Mouse (Mus musculus) adrenal gland, postnatal 14 days (tissue): ENCODE measurements around the gene Shld2. TPM values are rescaled to one million over a fixed set of nuclear protein-coding genes. Genes with fewer than 3 reads are reported as not detected.
A peak's percentile ranks its signal among the peaks of the same experiment; 100 is the strongest.
"Not testable (repeated sequence)": the region's sequence is repeated elsewhere in the genome, so short reads cannot be mapped to it uniquely, and the experiment has no call there.

ENCODE experiments used
- DNase-seq: peaks from one replicate; pipeline ENCODE4 v3.0.0; 2021; ENCODE audit warnings: mixed read lengths
- total RNA-seq: library from RNA; stranded (reverse); gene quantifications from 2 replicates; pipeline ENCODE4 v1.2.3, GENCODE M21; 2021

Shld2 gene
- total RNA-seq, 1 experiment from 2014 or later: 13.0 TPM

DNA sequence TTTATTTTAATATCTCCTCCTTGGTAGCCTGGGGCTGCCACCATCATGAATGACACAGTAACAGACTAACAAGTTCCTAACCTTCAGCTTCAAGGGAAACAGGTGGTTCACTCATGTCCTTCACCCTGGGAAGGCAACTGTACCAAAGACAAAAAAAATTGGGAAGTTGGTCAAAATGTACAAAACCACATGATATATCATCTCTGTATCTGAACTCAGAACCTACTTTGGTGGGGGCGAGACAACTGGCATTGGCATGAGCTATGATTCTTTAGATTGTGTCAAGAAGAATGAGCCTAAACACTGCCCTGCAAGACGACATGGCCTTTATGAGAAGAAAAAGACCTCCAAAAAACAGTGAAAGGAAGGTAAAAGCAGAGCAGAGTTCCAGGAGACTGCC is 29.5 kb downstream of the Shld2 start:
- no peak for DNase-seq

DNA sequence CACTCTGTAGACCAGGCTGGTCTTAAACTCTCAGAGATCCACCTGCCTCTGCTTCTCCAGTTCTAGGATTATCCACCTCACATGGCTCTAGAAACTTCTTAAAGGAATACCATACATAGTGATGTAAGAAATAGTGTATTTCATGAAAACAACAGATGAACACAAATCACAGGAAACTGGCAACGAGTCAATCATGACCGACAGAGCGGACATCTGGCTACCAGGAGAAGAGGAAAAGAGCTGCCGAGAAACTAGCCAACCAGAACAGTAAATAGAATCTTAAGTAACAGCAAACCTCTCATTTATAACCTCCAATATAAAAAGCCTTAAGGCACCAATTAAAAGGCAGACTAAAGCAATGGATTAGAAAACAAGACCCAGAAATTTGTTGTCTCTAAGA is 30.6 kb downstream of the Shld2 start:
- DNase-seq: no peak

DNA sequence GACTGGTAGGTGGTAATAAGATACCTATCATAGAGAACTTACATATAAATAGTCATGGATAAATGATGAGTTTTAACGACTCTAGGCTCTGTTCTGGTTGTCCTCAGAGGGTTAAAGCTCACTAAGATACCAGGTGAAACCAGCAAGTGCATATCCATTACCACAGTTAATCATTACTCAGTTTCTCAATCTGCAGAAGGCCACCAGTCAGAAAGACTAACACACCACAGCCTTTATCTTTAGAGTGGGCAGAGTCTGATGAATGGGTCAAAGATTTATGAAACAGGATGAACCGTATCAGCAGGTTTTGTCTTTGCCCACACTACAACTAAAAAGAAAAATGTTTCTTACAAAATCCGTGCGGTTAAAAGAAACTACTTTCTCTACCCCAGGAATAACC is 35.1 kb downstream of the Shld2 start:
- DNase-seq: no peak

DNA sequence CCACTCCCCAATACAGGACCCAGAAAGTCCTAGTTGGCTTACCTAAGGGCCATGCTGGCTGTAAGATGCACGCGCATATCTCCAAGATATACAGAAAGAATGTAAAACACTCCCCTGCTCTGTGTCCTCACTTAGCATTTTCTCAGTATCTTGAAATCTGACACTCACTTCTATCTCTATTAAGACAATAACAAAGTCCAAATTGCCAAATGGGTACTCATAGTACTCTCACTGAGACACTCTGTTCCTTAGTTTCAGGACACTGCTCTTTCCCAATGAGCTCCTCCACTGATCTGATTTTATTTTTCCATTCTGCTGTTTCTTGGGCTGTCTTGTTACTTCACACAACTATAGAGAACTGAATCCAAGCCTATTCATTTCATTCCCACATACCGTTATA is 36.2 kb downstream of the Shld2 start:
- no peak for DNase-seq

DNA sequence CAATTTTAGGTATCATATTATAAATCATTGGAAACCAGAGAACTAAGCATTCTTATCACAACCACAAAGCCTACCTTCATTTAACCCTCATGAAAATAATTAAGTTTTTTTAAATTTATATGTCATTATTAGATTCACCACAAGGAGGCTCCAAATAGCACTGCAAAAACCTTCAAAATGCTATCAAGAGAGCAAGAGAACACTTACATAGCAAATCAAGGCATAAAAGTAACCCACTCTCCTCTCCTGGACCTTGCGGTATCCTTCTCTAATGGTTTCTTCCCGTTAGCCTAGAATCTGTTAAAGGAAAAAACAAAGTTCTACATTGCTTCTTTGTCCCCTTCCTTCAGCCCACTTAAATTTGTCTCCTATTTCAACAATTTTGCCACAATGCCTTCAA is 37.0 kb downstream of the Shld2 start:
- no peak for DNase-seq

DNA sequence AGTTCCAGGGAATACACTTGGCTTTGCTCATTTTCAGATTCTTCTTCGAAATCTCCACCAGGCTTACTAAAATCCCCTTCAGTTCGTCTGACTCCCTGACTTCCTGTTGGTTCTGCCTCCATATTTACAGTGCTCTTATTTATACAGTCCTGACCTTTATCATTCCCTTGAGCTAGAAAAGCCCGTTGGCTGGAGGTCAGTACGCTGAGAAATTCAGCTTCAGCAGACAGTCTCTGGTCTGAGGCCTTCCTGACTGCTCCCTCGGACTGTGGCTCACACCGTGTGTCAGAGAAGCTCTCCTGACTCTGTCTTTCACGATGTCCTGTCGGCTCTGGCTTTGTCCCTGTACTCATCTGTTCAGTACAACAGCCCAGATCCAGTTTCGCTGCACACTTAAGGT is 42.2 kb downstream of the Shld2 start:
- peak; percentile 19 for DNase-seq

DNA sequence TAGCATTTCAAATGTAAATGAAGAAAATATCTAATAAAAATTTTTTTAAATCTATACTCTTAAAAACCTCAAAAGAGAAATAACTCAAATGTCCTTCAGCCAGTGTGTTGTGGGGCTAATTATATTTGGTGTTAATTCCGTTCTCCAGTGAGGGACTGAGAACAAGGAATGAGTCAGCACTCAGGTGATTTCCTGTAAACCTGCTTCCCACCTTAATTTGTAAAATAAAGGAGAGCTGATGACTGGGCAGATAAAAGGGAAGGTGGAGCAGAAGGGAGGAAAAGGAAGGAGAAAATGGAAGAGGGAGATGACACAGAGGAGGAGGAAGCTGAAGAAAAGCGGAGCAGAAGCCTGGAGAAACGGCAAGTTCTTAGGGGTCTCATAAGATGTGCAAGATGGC is 51.8 kb downstream of the Shld2 start:
- DNase-seq: not testable (repeated sequence)

DNA sequence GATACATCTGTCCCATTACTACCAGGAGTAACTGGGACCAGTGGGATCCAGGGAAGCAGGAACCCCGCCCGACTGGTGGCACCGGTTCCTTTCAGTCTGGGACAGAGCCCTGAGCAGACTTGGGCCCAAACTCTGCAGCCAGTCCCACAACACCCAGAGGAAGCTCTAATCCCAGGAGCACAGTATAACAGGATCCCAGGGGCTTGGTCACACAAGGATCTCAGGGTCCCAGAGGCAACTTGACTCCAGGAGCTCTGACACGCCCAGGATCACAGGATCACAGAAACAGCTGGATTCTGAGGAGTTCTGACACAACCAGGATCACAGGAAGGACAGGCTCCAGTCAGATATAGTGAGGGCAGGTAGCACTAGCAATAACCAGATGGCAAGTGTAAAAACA is 57.0 kb downstream of the Shld2 start:
- no peak for DNase-seq

DNA sequence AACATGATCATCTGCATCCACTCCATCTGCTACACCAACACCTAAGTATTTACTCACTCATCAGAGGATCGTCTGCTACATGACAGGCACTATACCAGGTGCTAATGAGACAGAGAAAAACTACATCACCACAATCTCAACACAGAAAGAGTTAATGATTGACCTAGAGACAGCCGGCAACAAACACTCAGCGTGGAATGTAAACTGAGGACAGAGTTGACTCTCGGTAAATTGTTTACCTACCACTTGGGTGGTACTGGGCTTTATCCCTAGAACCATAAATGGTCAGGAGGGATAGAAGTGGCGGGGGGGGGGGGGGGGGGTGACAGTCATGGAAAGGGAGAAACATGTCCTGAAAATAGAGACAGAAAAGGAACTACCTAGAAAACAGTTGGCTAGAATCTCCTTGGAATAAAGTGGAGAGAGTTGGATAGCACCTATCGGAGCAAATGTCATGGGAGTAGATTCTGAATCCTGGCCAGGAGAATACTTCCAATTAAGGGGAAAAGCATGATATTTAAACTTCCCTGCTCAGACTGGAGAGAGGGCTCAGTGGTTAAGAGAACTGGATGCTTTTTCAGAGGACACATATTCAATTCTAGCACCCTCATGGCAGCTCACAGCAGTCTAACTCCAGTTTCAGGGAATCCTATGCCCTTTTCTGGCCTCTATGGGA is 57.7 kb downstream of the Shld2 start:
- no peak for DNase-seq

DNA sequence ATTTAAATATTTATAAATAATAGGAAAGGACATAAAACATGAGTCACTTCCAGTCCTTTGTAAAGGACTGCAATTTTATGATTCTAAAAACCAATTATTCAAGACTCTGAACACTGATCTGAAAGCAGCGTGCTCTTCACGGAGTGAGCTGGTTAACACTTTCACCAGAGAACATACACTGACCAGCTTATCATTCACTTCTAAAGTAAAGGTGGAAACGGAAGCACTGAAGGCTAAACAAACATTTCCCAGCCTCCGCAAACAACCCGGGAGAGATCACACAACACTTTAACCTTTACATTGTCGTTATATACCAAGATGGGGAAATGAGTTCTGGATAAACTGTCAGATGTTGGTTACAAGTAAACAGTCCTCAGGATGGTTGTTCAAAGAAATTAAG is 69.6 kb downstream of the Shld2 start:
- DNase-seq: no peak

DNA sequence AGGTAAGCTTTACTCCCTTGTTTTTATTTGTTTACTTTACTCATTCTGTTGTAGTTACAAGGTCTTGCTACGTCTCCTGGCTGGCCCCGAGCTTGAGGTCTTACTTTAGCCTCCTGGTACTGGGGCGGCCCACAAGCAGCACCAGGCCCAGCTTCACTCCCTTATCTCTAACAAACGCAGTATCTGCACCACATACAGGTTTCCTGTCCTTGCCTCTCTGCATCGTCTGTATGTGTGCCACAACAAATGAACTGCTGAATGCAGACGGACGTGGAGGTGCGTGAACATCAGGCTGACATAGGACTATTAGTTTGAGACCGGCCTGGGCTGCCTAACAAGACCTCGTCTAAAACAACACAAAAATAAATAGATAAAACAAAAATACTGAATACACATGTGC is 70.0 kb downstream of the Shld2 start:
- no peak for DNase-seq

DNA sequence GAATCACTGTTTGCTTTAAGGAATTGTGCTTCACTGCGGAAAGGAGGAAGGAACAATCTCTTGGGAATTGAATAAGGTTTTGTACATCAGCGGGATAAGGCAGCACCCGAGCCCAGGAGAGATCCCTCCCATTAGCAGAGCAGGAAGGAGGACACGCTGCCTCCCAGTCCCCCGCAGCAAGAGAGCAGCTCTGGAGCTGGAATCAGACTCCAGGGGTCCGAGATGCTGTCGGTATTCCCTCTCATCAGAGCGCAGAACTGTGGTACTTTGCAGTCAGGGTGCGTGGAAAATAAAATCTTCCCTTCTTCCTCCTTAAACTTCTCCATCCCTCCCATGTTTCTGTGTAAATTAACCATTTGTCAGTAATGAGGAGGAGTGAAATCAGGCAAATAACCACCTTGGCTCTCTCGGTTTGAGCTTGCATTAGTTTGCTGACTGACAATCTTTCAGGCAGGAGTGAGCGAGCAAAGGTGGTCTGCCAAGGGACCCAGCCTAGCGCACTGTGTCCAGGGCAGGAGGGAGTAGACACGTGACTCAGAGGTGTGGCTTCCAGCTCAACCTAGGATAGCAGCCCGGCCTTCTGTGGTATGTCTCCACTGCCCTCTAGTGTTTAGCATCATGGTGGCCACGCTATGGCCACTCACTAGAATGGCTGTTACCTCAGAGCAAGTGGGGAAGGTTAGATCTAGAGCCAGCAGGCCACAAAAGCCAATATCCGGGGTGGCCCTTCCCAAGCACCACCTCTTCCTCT is 75.5 kb downstream of the Shld2 start:
- peak; percentile 83 for DNase-seq

DNA sequence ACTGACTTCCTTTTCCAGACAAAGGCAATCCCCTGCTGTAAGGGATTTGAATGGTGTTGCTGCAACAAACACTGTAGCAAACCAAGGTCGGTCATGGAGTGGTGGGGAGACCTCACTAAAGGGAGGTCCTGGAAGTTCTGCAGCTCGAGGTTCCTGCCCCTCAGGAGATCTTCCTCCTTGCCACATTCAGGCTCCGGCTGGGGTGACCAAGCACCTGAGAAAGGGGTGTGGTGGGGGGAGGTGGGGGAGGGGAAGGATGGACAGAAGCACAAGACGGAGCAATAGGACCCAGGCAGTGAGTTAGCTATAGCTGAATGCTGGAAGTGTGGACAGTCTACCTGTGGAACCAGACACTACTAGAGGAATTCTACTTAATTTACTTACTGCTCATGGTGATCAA is 76.4 kb downstream of the Shld2 start:
- no peak for DNase-seq

DNA sequence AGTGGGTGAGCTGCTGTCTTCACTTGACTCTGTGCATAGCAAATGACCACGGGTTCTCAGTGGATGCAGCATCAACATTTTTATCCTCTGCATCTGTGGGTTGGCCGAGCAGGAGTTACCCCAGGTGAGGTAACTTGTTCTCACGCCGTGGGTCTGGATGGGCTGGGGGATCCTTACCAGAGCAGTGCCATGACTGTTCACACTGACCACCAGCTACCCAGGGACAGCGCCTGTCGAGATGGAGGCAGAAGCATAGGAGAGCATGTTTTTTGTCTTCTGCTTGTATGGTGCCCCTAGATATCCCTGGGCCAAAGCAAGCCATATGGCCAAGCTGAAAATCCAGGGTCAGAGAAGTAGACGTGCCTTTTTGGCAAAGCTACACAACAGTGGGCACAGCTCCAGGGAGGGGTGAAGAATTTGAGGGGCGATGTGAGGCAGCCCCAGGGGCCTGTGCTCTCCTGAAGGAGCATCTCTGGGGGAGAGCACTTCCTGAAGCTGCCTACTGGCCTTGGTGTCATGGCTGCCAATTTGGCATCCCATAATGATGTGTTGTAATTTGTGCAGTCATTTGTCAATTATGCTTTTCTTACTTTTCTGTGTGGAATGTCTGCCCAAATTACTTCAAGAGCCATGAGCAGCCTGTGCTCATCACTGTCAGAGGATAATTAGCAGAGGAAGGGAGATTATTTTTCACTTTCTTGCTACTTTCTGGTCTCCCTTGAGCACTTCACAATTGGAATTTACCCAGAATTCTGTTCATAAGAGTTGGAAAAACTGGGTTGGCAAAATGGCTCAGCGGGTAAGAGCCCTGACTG is 77.2 kb downstream of the Shld2 start:
- DNase-seq: no peak

DNA sequence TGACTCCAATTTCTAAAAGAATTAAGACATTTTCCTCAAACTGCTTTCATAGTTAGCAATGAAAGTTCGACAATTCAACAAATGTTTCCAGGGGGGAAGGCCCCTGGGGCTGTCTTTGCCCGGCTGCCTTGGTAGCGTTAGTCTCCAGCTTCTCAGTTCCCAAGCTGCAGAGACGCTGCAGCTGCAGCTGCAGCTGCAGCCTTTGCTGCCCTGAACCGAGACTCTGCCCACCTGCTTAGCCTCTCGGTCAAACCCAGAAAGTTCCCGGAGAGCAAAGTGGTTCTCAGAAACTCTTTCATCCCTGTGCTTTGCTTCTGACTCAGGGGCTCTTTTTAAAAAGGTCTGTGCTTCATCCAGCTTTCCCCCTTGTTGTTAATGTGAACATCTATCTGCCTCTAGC is 78.0 kb downstream of the Shld2 start:
- DNase-seq: no peak

DNA sequence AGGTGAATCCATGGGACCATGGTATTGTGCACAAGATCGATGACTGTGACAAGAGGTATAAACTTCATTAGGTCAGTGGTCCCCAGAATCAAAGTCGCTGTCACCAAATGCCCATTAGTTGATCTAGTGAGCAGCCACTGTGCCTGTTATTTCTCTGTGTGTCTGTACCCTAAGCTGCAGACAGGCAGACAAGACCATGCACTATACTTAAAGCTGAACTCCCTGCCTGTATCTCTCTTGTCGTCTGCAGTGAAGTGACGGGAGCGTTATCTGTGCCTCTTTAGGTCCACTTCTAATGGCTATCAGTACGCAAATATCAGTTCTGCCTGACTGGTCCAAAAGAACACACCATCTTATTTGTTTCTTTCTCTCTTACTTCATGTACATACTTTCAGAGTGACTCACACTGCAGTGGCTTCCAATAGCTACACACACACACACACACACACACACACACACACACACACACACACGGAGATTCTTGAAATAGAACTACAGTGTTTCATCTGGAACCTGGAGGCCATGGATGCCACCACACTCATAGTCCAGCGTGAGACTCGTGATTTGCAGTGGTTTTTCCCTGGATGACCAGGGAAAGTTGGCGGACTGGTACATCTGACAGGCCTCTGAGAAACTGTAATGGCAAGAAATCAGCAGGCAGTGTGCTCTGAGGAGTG is 81.3 kb downstream of the Shld2 start:
- no peak for DNase-seq

DNA sequence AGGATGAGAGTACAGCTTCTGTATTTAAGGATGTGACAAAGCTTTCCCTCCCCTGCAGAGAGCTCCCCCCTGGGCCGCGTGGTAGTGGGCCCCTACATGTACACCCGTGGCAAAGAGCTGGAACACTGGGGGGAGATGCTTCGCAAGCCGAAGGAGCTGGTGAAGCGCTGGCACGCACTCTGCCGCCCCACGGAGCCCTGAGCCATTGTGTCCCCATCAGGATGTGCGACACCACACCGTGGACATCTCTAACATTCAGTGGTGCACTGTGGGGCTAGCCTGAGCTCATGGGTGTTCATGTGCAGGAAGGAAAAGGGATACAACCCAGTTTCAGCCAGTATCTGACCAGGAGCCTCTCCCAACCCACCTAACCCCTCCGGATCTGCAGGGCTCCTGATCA is 82.3 kb downstream of the Shld2 start:
- no peak for DNase-seq

DNA sequence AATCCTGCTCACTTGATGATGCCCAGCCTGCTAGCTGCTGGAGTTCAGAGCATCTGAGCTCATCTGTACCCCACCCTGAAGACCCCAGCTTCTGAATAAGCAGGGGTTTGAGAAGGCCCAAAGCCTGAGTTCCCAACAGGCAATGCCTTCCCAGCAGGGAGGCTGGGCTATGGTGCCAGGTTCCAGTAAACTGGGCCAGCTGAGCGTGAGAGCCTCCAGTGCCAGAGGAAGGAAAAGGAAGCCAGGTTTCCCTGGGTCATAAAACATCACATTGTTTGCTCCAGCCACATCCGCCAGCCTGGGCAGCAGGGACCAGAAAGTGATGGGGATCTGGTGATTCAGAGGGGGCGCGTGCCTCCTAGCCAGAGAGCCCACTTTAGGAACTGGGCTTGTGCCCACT is 83.7 kb downstream of the Shld2 start:
- no peak for DNase-seq

DNA sequence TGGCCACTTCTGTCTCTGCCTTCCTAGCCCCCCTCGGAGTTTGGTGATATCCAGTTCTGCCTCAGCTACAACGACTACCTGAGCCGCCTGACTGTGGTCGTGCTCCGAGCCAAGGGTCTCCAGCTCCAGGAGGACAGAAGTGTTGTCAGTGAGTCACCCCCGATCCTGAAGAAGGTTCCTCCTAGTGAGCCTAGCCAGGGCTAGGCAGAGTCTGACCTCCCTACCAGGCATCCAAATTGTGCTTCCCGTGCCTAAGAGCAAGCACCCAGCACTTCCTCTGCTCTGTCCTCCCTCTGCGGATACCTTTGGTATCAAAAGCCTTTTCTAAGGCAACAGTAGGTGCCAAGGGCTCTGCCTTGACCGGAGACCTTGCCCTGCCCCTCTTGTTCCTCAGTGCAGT is 84.3 kb downstream of the Shld2 start:
- no peak for DNase-seq

DNA sequence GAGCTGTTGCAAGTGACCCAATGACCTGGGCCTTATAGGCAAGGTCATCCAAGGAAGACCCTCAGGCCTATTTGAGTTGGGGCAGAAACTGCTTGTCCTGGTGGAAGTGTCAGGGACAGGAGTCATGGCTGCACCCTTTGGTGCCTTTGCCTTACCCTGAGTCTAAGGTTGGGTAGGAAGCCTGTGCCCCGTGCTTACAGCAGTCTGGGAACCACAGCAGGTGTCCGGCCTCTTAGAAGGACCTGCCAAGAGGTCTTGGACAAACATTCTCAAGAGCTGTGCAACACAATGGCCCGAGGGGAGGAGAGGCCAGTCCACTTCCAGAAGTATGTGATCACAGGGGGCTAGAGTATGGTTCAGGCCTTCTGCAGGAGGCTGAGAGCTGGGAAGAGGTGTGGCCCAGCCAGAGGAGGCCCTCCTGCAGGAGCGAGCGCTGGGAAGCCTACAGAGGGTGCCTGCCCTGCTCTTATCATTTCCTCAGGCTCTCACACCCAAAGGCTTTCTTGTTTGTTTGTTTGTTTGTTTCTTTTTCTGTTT is 86.9 kb downstream of the Shld2 start:
- DNase-seq: no peak

DNA sequence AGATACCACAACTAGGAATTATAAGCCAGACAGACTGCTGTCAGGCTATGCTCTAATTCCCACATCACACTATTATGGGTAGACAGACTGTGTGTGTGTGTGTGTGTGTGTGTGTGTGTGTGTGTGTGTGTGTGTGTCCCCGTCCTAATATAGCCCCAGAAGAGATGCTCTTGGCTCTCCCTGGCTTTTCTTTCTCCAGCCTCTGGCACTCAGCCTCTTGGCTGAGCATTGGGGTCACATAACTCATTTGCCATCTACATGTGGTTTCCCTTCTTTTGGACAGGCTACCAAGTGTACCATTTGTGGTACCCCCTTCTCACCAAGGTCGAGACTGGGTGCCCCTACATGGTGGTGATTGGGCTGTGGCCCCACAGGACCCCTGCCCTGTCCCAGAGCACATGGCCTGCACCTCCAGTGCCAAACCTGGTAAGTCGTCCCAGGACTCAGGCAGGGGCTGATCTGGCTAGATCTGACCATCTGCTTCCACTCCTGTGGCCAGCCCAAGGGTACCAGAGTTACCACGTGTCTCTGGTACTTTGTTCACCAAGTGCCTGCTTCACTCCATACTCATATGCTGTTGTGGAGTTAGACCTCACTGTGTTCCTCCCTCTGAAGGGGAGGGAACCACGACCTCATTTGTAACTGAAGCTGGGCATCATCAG is 88.7 kb downstream of the Shld2 start:
- DNase-seq: peak; percentile 33

DNA sequence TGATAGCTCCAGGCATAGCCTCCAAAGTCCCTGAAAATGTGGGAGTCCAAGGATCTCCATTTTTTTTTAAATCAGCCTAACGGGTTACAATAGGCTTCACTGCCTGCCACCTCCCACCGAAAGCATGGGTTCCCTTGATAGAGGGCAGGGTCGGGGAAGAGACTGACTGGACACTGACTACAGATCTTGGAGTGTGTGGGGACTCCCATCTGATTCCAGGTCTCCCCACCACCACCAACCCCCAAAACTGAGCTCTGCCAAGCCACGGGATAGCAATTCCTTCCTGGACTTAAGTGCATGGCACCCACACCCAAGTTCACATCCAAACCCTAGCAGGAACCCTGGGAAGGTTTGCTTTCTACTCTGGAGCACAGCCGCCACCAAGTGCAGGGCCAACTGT is 89.9 kb downstream of the Shld2 start:
- DNase-seq: peak; percentile 30
